Mouse (Mus musculus) midbrain, embryonic 11.5 days (tissue): ENCODE measurements at regions not wholly inside any gene's neighbourhood (a gene's known extent, or its start where the extent isn't known, plus 50 kb on each side); places are given as distances from the start of the nearest gene placed in this dataset.
"Not testable (repeated sequence)": the region's sequence is repeated elsewhere in the genome, so short reads cannot be mapped to it uniquely, and the experiment has no call there.

Experiments
- ATAC-seq: fragments of 200-750 bp; cut with Nextera tagmentation; 2 replicates; pipeline ENCODE4 v1.8.0; 2017; ENCODE audit warnings: moderate TSS enrichment, moderate library complexity; ENCODE audit not compliant: low FRiP score
- DNase-seq: peaks from one replicate; pipeline ENCODE4 v3.0.0; 2015; ENCODE audit warnings: low spot score; ENCODE audit errors: missing footprints
- H3K27ac ChIP-seq: fragments of 300-500 bp; sonication (generic); 2 replicates; pipeline ENCODE4 v1.5.1; 2014; ENCODE audit warnings: low read depth, low read length
- H3K27me3 ChIP-seq: fragments of 300-500 bp; sonication (generic); 2 replicates; pipeline ENCODE4 v1.6.1; 2014; ENCODE audit warnings: mild to moderate bottlenecking, low read length, moderate library complexity, mixed read lengths; ENCODE audit not compliant: control insufficient read depth, insufficient read depth
- H3K36me3 ChIP-seq: fragments of 300-500 bp; sonication (generic); 2 replicates; pipeline ENCODE4 v1.6.1; 2014; ENCODE audit warnings: mild to moderate bottlenecking, low read length, moderate library complexity, mixed read lengths; ENCODE audit not compliant: control insufficient read depth, insufficient read depth
- H3K4me1 ChIP-seq: fragments of 300-500 bp; sonication (generic); 2 replicates; pipeline ENCODE4 v1.6.1; 2014; ENCODE audit warnings: low read length; ENCODE audit not compliant: control insufficient read depth, insufficient read depth
- H3K4me2 ChIP-seq: fragments of 300-500 bp; sonication (generic); 2 replicates; pipeline ENCODE4 v1.6.1; 2014; ENCODE audit warnings: mild to moderate bottlenecking, moderate library complexity
- H3K4me3 ChIP-seq: fragments of 300-500 bp; sonication (generic); 2 replicates; pipeline ENCODE4 v1.5.1; 2014; ENCODE audit warnings: low read depth, low read length
- H3K9ac ChIP-seq: fragments of 300-500 bp; sonication (generic); 2 replicates; pipeline ENCODE4 v1.6.1; 2014; ENCODE audit warnings: low read length
- H3K9me3 ChIP-seq: fragments of 300-500 bp; sonication (generic); 2 replicates; pipeline ENCODE4 v1.6.1; 2016; ENCODE audit warnings: low read length; ENCODE audit not compliant: control insufficient read depth
- WGBS: fragments of 180-500 bp; shearing (Covaris S2); extraction: QIAGEN DNeasy Blood & Tissue Kit; methylation state at CpG from one replicate; pipeline ENCODE4 v1.1.7; 2014; 5-methylcytosine and 5-hydroxymethylcytosine counted together

- no peaks in the 10 kb centered on the region for H3K27me3 ChIP-seq
- WGBS, result 59% methylated on average over 6 of the region's 6 CpGs
- peak; percentile 82 for DNase-seq
- H3K9me3 ChIP-seq, result no peaks in the 10 kb centered on the region
- H3K9ac ChIP-seq, result no peak overlapping the region
- no peaks in the 10 kb centered on the region for H3K36me3 ChIP-seq
- no peak for ATAC-seq
- H3K27ac ChIP-seq, result no peak overlapping the region
- no peak overlapping the region for H3K4me2 ChIP-seq
- H3K4me3 ChIP-seq, result no peak overlapping the region
- H3K4me1 ChIP-seq, result no peaks in the 10 kb centered on the region
These were observed 76.6 kb downstream of the Gm13691 start for GRCm38 (mm10) chr2:84066785-84067526.

GRCm38 (mm10) chr2:84068617-84069016 lies 78.3 kb downstream of the Gm13691 start:
- DNase-seq (peak; percentile 59), ATAC-seq (no peak)
- no peak overlapping the region for H3K9ac ChIP-seq
- H3K4me3 ChIP-seq, result no peak overlapping the region
- H3K9me3 ChIP-seq, result no peaks in the 10 kb centered on the region
- no peaks in the 10 kb centered on the region for H3K4me1 ChIP-seq
- no peak overlapping the region for H3K27ac ChIP-seq
- no peak overlapping the region for H3K4me2 ChIP-seq
- no peaks in the 10 kb centered on the region for H3K36me3 ChIP-seq
- 93% methylated on average over 4 of the region's 4 CpGs for WGBS
- H3K27me3 ChIP-seq, result no peaks in the 10 kb centered on the region

GRCm38 (mm10) chr2:84069411-84069810 lies 79.1 kb downstream of the Gm13691 start:
- WGBS, result 85% methylated on average over 1 of the region's 1 CpGs
- not testable (repeated sequence) for H3K4me2 ChIP-seq, H3K36me3 ChIP-seq, H3K9ac ChIP-seq, H3K4me1 ChIP-seq, H3K9me3 ChIP-seq, H3K27ac ChIP-seq, H3K4me3 ChIP-seq, H3K27me3 ChIP-seq, ATAC-seq
- DNase-seq, result peak; percentile 72

- ATAC-seq (no peak), DNase-seq (peak; percentile 60)
- Histone ChIP-seq H3K4me1 (no peaks in the 10 kb centered on the region), H3K9ac (no peak overlapping the region), H3K4me3 (no peak overlapping the region), H3K36me3 (no peaks in the 10 kb centered on the region), H3K27me3 (no peaks in the 10 kb centered on the region), H3K27ac (no peak overlapping the region), H3K4me2 (no peak overlapping the region), H3K9me3 (no peaks in the 10 kb centered on the region)
- WGBS, result 78% methylated on average over 8 of the region's 8 CpGs
These were observed 82.7 kb downstream of the Gm13691 start for GRCm38 (mm10) chr2:84072881-84073583.

- no peak overlapping the region for H3K4me2 ChIP-seq
- H3K4me3 ChIP-seq, result no peak overlapping the region
- DNase-seq (peak; percentile 28), ATAC-seq (no peak)
- H3K9ac ChIP-seq, result no peak overlapping the region
- no peak overlapping the region for H3K27ac ChIP-seq
- H3K9me3 ChIP-seq, result no peaks in the 10 kb centered on the region
- WGBS, result 81% methylated on average over 3 of the region's 3 CpGs
- no peaks in the 10 kb centered on the region for H3K27me3 ChIP-seq
- no peaks in the 10 kb centered on the region for H3K4me1 ChIP-seq
- H3K36me3 ChIP-seq, result no peaks in the 10 kb centered on the region
These were observed 85.6 kb downstream of the Gm13691 start for GRCm38 (mm10) chr2:84075944-84076343.

GRCm38 (mm10) chr2:84079284-84079683 lies 88.9 kb downstream of the Gm13691 start:
- no peak for ATAC-seq
- DNase-seq, result peak; percentile 57
- H3K36me3 ChIP-seq, result no peaks in the 10 kb centered on the region
- H3K27ac ChIP-seq, result no peak overlapping the region
- 86% methylated on average over 8 of the region's 8 CpGs for WGBS
- no peaks in the 10 kb centered on the region for H3K9me3 ChIP-seq
- H3K27me3 ChIP-seq, result no peaks in the 10 kb centered on the region
- no peaks in the 10 kb centered on the region for H3K4me1 ChIP-seq
- no peak overlapping the region for H3K4me3 ChIP-seq
- no peak overlapping the region for H3K4me2 ChIP-seq
- H3K9ac ChIP-seq, result no peak overlapping the region

- no peaks in the 10 kb centered on the region for H3K4me1 ChIP-seq
- no peak overlapping the region for H3K9ac ChIP-seq
- no peak overlapping the region for H3K27ac ChIP-seq
- H3K4me3 ChIP-seq, result no peak overlapping the region
- H3K27me3 ChIP-seq, result no peaks in the 10 kb centered on the region
- no peak for DNase-seq
- no peak overlapping the region for H3K4me2 ChIP-seq
- WGBS, result 85% methylated on average over 3 of the region's 3 CpGs
- no peak for ATAC-seq
- H3K36me3 ChIP-seq, result no peaks in the 10 kb centered on the region
- H3K9me3 ChIP-seq, result no peaks in the 10 kb centered on the region
These were observed 89.9 kb downstream of the Gm13691 start for GRCm38 (mm10) chr2:84080228-84080627.

- 94% methylated on average over 1 of the region's 1 CpGs for WGBS
- no peaks in the 10 kb centered on the region for H3K27me3 ChIP-seq
- H3K36me3 ChIP-seq, result no peaks in the 10 kb centered on the region
- H3K4me1 ChIP-seq, result no peaks in the 10 kb centered on the region
- H3K9me3 ChIP-seq, result no peaks in the 10 kb centered on the region
- no peak overlapping the region for H3K9ac ChIP-seq
- no peak overlapping the region for H3K4me2 ChIP-seq
- no peak overlapping the region for H3K4me3 ChIP-seq
- no peak for DNase-seq
- H3K27ac ChIP-seq, result no peak overlapping the region
- no peak for ATAC-seq
These were observed 104.4 kb downstream of the Gm13691 start for GRCm38 (mm10) chr2:84094751-84095150.

- WGBS, result 84% methylated on average over 4 of the region's 4 CpGs
- H3K36me3 ChIP-seq, result no peaks in the 10 kb centered on the region
- H3K27me3 ChIP-seq, result no peaks in the 10 kb centered on the region
- H3K4me3 ChIP-seq, result no peak overlapping the region
- no peaks in the 10 kb centered on the region for H3K4me1 ChIP-seq
- no peak overlapping the region for H3K4me2 ChIP-seq
- no peak overlapping the region for H3K27ac ChIP-seq
- H3K9ac ChIP-seq, result no peak overlapping the region
- H3K9me3 ChIP-seq, result no peaks in the 10 kb centered on the region
- no peak for DNase-seq
- no peak for ATAC-seq
These were observed 108.4 kb downstream of the Gm13691 start for GRCm38 (mm10) chr2:84098746-84099145.
